Comparison of ENCODE assay signal across 18 mouse cellular contexts in the genomic region with DNA sequence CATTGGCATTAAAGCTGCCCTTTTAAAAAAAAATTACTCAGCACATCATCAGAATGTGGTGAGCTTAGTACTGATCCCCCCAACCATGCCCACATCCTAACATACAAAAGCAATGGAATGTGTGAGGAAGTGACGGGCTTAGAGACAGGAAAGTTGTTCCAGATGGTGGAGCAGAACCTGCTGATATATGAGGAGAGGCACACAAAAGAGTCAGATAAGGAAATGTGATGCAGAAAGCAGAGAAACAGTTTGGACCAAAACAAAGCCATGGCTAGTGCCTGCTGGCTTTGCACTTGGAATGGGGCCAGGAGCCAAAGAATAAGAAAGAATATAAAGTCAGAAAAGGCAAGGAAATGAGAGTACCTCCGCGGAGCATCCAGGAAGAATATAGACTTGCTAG.
DNase-seq lines count a peak whose midpoint lies in the region; ATAC-seq and TF ChIP-seq lines count a peak whose summit lies in the region.
"Had no signal": no experiment of that assay in that cellular context is flagged by ENCODE, and none has a peak within 500 bp of the region (broad histone marks: within the 10 kb centered on the region; RNA-seq: fewer than 3 reads in every experiment).

No protein-coding gene starts in this region.

- no peak overlapping the region for H3K9ac ChIP-seq in embryonic facial prominence, embryonic 11.5 days (replicated peaks; ENCODE audit: low read length)
- no peak overlapping the region for H3K9ac ChIP-seq in limb, embryonic 13.5 days
- H3K9ac ChIP-seq in hindbrain, embryonic 16.5 days (ENCODE audit: low read depth, low read length) = no peak overlapping the region
- H3K9ac ChIP-seq: embryonic facial prominence, embryonic 12.5 days; hindbrain, embryonic 14.5 days; midbrain, embryonic 13.5 days had no signal

- H3K27me3 ChIP-seq in kidney, adult 2 months (replicated peaks; ENCODE audit: control insufficient read depth, insufficient read depth, low read length) = no peaks in the 10 kb centered on the region
- no peaks in the 10 kb centered on the region for H3K27me3 ChIP-seq in embryonic facial prominence, embryonic 11.5 days (ENCODE audit: control insufficient read depth, insufficient read depth, low read length)
- H3K27me3 ChIP-seq in limb, embryonic 13.5 days = no peaks in the 10 kb centered on the region
- H3K27me3 ChIP-seq in hindbrain, embryonic 16.5 days (replicated peaks; ENCODE audit: control insufficient read depth, insufficient read depth, low read length) = no peaks in the 10 kb centered on the region
- H3K27me3 ChIP-seq: embryonic facial prominence, embryonic 12.5 days; midbrain, embryonic 13.5 days had no signal

- no peak for TF ChIP-seq POLR2A in kidney, adult 2 months (IDR thresholded peaks at IDR 0.05; ENCODE audit: low read depth, low read length)

- TF ChIP-seq CTCF in kidney, adult 2 months (conservative IDR thresholded peaks at IDR 0.05; ENCODE audit: insufficient read depth, insufficient read length, low read depth, low read length) = no peak

- no peak overlapping the region for H3K4me3 ChIP-seq in kidney, adult 2 months (ENCODE audit: insufficient read depth, low read depth, low read length)
- H3K4me3 ChIP-seq in embryonic facial prominence, embryonic 11.5 days (ENCODE audit: low read depth, low read length) = no peak overlapping the region
- H3K4me3 ChIP-seq in limb, embryonic 13.5 days = no peak overlapping the region
- no peak overlapping the region for H3K4me3 ChIP-seq in hindbrain, embryonic 16.5 days (ENCODE audit: low read length)
- H3K4me3 ChIP-seq: embryonic facial prominence, embryonic 12.5 days; midbrain, embryonic 13.5 days had no signal

- no peaks in the 10 kb centered on the region for H3K36me3 ChIP-seq in kidney, adult 2 months (ENCODE audit: control insufficient read depth, insufficient read depth, low read length)
- H3K36me3 ChIP-seq in embryonic facial prominence, embryonic 11.5 days (replicated peaks; ENCODE audit: control insufficient read depth, insufficient read depth, low read depth, low read length) = no peaks in the 10 kb centered on the region
- no peaks in the 10 kb centered on the region for H3K36me3 ChIP-seq in limb, embryonic 13.5 days
- no peaks in the 10 kb centered on the region for H3K36me3 ChIP-seq in hindbrain, embryonic 16.5 days (ENCODE audit: control insufficient read depth, insufficient read depth, low read length)
- H3K36me3 ChIP-seq: embryonic facial prominence, embryonic 12.5 days; midbrain, embryonic 13.5 days had no signal

- no peak overlapping the region for H3K27ac ChIP-seq in kidney, adult 2 months (ENCODE audit: insufficient read depth, low read depth, low read length)
- no peak overlapping the region for H3K27ac ChIP-seq in embryonic facial prominence, embryonic 11.5 days (replicated peaks; ENCODE audit: low read depth, low read length)
- no peak overlapping the region for H3K27ac ChIP-seq in limb, embryonic 13.5 days
- no peak overlapping the region for H3K27ac ChIP-seq in hindbrain, embryonic 16.5 days (ENCODE audit: low read depth, low read length)
- H3K27ac ChIP-seq: embryonic facial prominence, embryonic 12.5 days; hindbrain, embryonic 14.5 days; midbrain, embryonic 13.5 days had no signal

- WGBS in kidney, adult 2 months = 55% methylated on average over 3 of the region's 3 CpGs
- 67% methylated on average over 3 of the region's 3 CpGs for WGBS in embryonic facial prominence, embryonic 11.5 days
- WGBS in limb, embryonic 13.5 days = 46% methylated on average over 3 of the region's 3 CpGs
- 59% methylated on average over 3 of the region's 3 CpGs for WGBS in hindbrain, embryonic 16.5 days

- H3K9me3 ChIP-seq in embryonic facial prominence, embryonic 11.5 days (replicated peaks; ENCODE audit: control insufficient read depth, low read length) = no peaks in the 10 kb centered on the region
- H3K9me3 ChIP-seq in limb, embryonic 13.5 days = no peaks in the 10 kb centered on the region
- H3K9me3 ChIP-seq in hindbrain, embryonic 16.5 days (ENCODE audit: control insufficient read depth, low read length) = no peaks in the 10 kb centered on the region
- H3K9me3 ChIP-seq: embryonic facial prominence, embryonic 12.5 days; midbrain, embryonic 13.5 days had no signal

- no peak for ATAC-seq in embryonic facial prominence, embryonic 11.5 days (replicated peaks; ENCODE audit: insufficient number of reproducible peaks, low FRiP score, low TSS enrichment, low read depth)
- 0 out of 2 replicates have a peak, but pooled peaks have one; percentile 19 for ATAC-seq in limb, embryonic 13.5 days (ENCODE audit: low FRiP score, low read depth)
- no peak for ATAC-seq in hindbrain, embryonic 16.5 days
- ATAC-seq: activated CD4-positive, CD25-positive, alpha-beta regulatory T cell, adult 4 months; midbrain, embryonic 13.5 days had no signal

- H3K4me1 ChIP-seq in kidney, adult 2 months (ENCODE audit: control insufficient read depth, insufficient read depth, low read length) = no peaks in the 10 kb centered on the region
- no peaks in the 10 kb centered on the region for H3K4me1 ChIP-seq in embryonic facial prominence, embryonic 11.5 days (ENCODE audit: control insufficient read depth, insufficient read depth, low read length)
- H3K4me1 ChIP-seq in limb, embryonic 13.5 days = no peaks in the 10 kb centered on the region; the same call in 1 of the 2 replicates
- H3K4me1 ChIP-seq in hindbrain, embryonic 16.5 days (ENCODE audit: control insufficient read depth, insufficient read depth, low read depth, low read length) = no peaks in the 10 kb centered on the region
- H3K4me1 ChIP-seq: midbrain, embryonic 13.5 days had no signal

- peak; percentile 21 for DNase-seq in embryo, embryonic 10 days (ENCODE audit: low spot score)
- no peak for DNase-seq in embryo, embryonic 9.5 days (ENCODE audit: extremely low spot score)
- peak; percentile 4 for DNase-seq in kidney, adult 2 months
- no peak for DNase-seq in kidney, postnatal 36 days
- DNase-seq in embryonic facial prominence, embryonic 11.5 days (ENCODE audit: low spot score) = peak; percentile 61
- DNase-seq in cerebellum, adult 9-11 months = no peak
- DNase-seq: cerebellum, adult 11-12 months; gastrocnemius, postnatal 14 days; kidney, adult 11 months; kidney, postnatal 14 days; lung, postnatal 4 days; thymus, postnatal 25 days had no signal

- H3K4me2 ChIP-seq in embryonic facial prominence, embryonic 11.5 days (ENCODE audit: low read depth, low read length) = no peak overlapping the region
- no peak overlapping the region for H3K4me2 ChIP-seq in limb, embryonic 13.5 days (replicated peaks)
- no peak overlapping the region for H3K4me2 ChIP-seq in hindbrain, embryonic 16.5 days (ENCODE audit: low read length)
- H3K4me2 ChIP-seq: embryonic facial prominence, embryonic 12.5 days; hindbrain, embryonic 14.5 days; midbrain, embryonic 13.5 days had no signal

Comparison
In these comparisons a context has a peak if more than half of its experiments do, and no peak if none do; other contexts are left out.
1. DNase-seq: peak in embryo, embryonic 10 days (single experiment), kidney, adult 2 months (single experiment) and embryonic facial prominence, embryonic 11.5 days (single experiment); none in embryo, embryonic 9.5 days (single experiment), kidney, postnatal 36 days (0 of 2) and cerebellum, adult 9-11 months (single experiment).